Comparison of ENCODE assay signal across 23 mouse cellular contexts in genomic region chr9:86376923-86377322, GRCm38 (mm10).
DNase-seq lines count a peak whose midpoint lies in the region; ATAC-seq and TF ChIP-seq lines count a peak whose summit lies in the region.
"Had no signal": no experiment of that assay in that cellular context is flagged by ENCODE, and none has a peak within 500 bp of the region (broad histone marks: within the 10 kb centered on the region; RNA-seq: fewer than 3 reads in every experiment).

No protein-coding gene starts in this region.

- no peaks in the 10 kb centered on the region; the same call in 1 of the 2 replicates for H3K4me1 ChIP-seq in lung, embryonic 14.5 days (ENCODE audit: insufficient read depth)
- no peaks in the 10 kb centered on the region; the same call in 1 of the 2 replicates for H3K4me1 ChIP-seq in lung, adult 2 months (ENCODE audit: control insufficient read depth, insufficient read depth, low read length)
- H3K4me1 ChIP-seq in midbrain, embryonic 15.5 days = no peaks in the 10 kb centered on the region
- H3K4me1 ChIP-seq in midbrain, embryonic 16.5 days (ENCODE audit: control insufficient read depth, insufficient read depth, low read length) = no peaks in the 10 kb centered on the region
- H3K4me1 ChIP-seq: forebrain, embryonic 13.5 days; megakaryocyte, embryonic 14.5 days had no signal

- no peaks in the 10 kb centered on the region for H3K9me3 ChIP-seq in lung, embryonic 14.5 days (ENCODE audit: low read depth, low read length)
- no peaks in the 10 kb centered on the region for H3K9me3 ChIP-seq in midbrain, embryonic 15.5 days
- no peaks in the 10 kb centered on the region for H3K9me3 ChIP-seq in midbrain, embryonic 16.5 days (replicated peaks; ENCODE audit: control insufficient read depth, low read length, poor library complexity, severe bottlenecking)
- H3K9me3 ChIP-seq: forebrain, embryonic 13.5 days; heart, embryonic 10.5 days; megakaryocyte, embryonic 14.5 days had no signal

- H3K4me2 ChIP-seq in lung, embryonic 14.5 days = no peak overlapping the region
- no peak overlapping the region for H3K4me2 ChIP-seq in midbrain, embryonic 15.5 days
- no peak overlapping the region for H3K4me2 ChIP-seq in midbrain, embryonic 16.5 days (ENCODE audit: low read length)
- H3K4me2 ChIP-seq: forebrain, embryonic 13.5 days; hindbrain, embryonic 14.5 days had no signal

- no peak for TF ChIP-seq CTCF in lung, embryonic 14.5 days (IDR thresholded peaks at IDR 0.05; ENCODE audit: low read depth)
- TF ChIP-seq CTCF in lung, adult 2 months (IDR thresholded peaks at IDR 0.05; ENCODE audit: insufficient read depth, low read length) = no peak

- no peak overlapping the region for H3K9ac ChIP-seq in lung, embryonic 14.5 days
- no peak overlapping the region for H3K9ac ChIP-seq in midbrain, embryonic 15.5 days
- H3K9ac ChIP-seq in midbrain, embryonic 16.5 days (ENCODE audit: low read depth, low read length) = no peak overlapping the region
- H3K9ac ChIP-seq: forebrain, embryonic 13.5 days; hindbrain, embryonic 14.5 days; liver, postnatal 0 days had no signal

- no peak overlapping the region for H3K27ac ChIP-seq in lung, embryonic 14.5 days (ENCODE audit: low read depth)
- no peak overlapping the region for H3K27ac ChIP-seq in midbrain, embryonic 15.5 days
- H3K27ac ChIP-seq in midbrain, embryonic 16.5 days (ENCODE audit: low read length) = no peak overlapping the region
- H3K27ac ChIP-seq: forebrain, embryonic 13.5 days; heart, embryonic 10.5 days; hindbrain, embryonic 14.5 days; stomach, postnatal 0 days had no signal

- DNase-seq in frontal cortex, postnatal 25 days (ENCODE audit: low spot score in 2 of 2) = no peak
- no peak for DNase-seq in lung, embryonic 14.5 days
- no peak for DNase-seq in lung, adult 2 months
- DNase-seq: adrenal gland, adult 8-10 months; cerebellum, adult 2 months; cerebellum, postnatal 25 days; embryo, embryonic 11 days; heart, postnatal 4 days; kidney, postnatal 36 days; layer of hippocampus, postnatal 36 days; liver, postnatal 0 days; right cerebral cortex, postnatal 14 days had no signal

- ATAC-seq in frontal cortex, adult (ENCODE audit: low TSS enrichment) = peak; percentile 57
- ATAC-seq in lung, embryonic 14.5 days (ENCODE audit: insufficient read depth) = peak; percentile 85; the same call in 1 of the 2 replicates
- 0 out of 2 replicates have a peak, but pooled peaks have one; percentile 14 for ATAC-seq in midbrain, embryonic 15.5 days (replicated peaks)
- ATAC-seq in midbrain, embryonic 16.5 days = no peak
- no peak for ATAC-seq in inflammation-experienced regulatory T-cells, adult 6 months
- ATAC-seq: activated CD4-positive, CD25-positive, alpha-beta regulatory T cell, adult 4 months; forebrain, embryonic 13.5 days; intestine, embryonic 16.5 days; liver, postnatal 0 days had no signal

- WGBS in lung, embryonic 14.5 days = 17% methylated on average over 2 of the region's 2 CpGs
- 32% methylated on average over 2 of the region's 2 CpGs for WGBS in lung, adult 2 months
- 86% methylated on average over 2 of the region's 2 CpGs for WGBS in midbrain, embryonic 15.5 days
- WGBS in midbrain, embryonic 16.5 days = 73% methylated on average over 2 of the region's 2 CpGs

- no peaks in the 10 kb centered on the region for H3K27me3 ChIP-seq in lung, embryonic 14.5 days (ENCODE audit: insufficient read depth, low read length)
- no peaks in the 10 kb centered on the region for H3K27me3 ChIP-seq in midbrain, embryonic 15.5 days (replicated peaks)
- no peaks in the 10 kb centered on the region for H3K27me3 ChIP-seq in midbrain, embryonic 16.5 days (ENCODE audit: control insufficient read depth, insufficient read depth, low read depth, low read length)
- H3K27me3 ChIP-seq: forebrain, embryonic 13.5 days; megakaryocyte, embryonic 14.5 days had no signal

- TF ChIP-seq POLR2A in lung, adult 2 months (IDR thresholded peaks at IDR 0.05; ENCODE audit: borderline replicate concordance, extremely low read depth, low read depth, low read length) = no peak

- no peaks in the 10 kb centered on the region for H3K36me3 ChIP-seq in lung, embryonic 14.5 days (ENCODE audit: insufficient read depth)
- no peaks in the 10 kb centered on the region for H3K36me3 ChIP-seq in midbrain, embryonic 15.5 days (replicated peaks)
- H3K36me3 ChIP-seq in midbrain, embryonic 16.5 days (ENCODE audit: control insufficient read depth, insufficient read depth, low read length) = no peaks in the 10 kb centered on the region
- H3K36me3 ChIP-seq: heart, embryonic 10.5 days had no signal

- H3K4me3 ChIP-seq in lung, embryonic 14.5 days (ENCODE audit: low read depth, low read length) = no peak overlapping the region
- no peak overlapping the region for H3K4me3 ChIP-seq in lung, adult 2 months (replicated peaks; ENCODE audit: extremely low read depth, low read depth, low read length)
- no peak overlapping the region for H3K4me3 ChIP-seq in midbrain, embryonic 15.5 days
- no peak overlapping the region for H3K4me3 ChIP-seq in midbrain, embryonic 16.5 days (ENCODE audit: low read depth, low read length)
- H3K4me3 ChIP-seq: forebrain, embryonic 13.5 days; heart, embryonic 10.5 days; megakaryocyte, embryonic 14.5 days had no signal

Comparison
In these comparisons a context has a peak if more than half of its experiments do, and no peak if none do; other contexts are left out.
1. ATAC-seq: peak in frontal cortex, adult (single experiment), lung, embryonic 14.5 days (single experiment) and midbrain, embryonic 15.5 days (single experiment); none in midbrain, embryonic 16.5 days (single experiment) and inflammation-experienced regulatory T-cells, adult 6 months (single experiment).